Mouse (Mus musculus): ENCODE data around the gene Epx. TPM values are rescaled to one million over a fixed set of nuclear protein-coding genes. Genes with fewer than 3 reads are reported as not detected.

Epx gene
- polyA plus RNA-seq (2015; fragmentation: Nextera tagmentation; extraction: Ambion mirVana), result 3.1 and 3.6 TPM in 2 replicates

GRCm38 (mm10) chr11:87875436-87875835 is at the start of gene Epx:
Gene Epx (minus strand): TSS chr11:87875536.
- no peak for ATAC-seq (ENCODE audit: low read depth)

GRCm38 (mm10) chr11:87920966-87921365 is 45.6 kb upstream of the Epx start, which contains the start of gene Olfr464:
Gene Olfr464 (minus strand): TSS chr11:87920967.
- Histone ChIP-seq H3K27me3 (ENCODE audit: control insufficient read depth, insufficient read depth, low read depth, low read length) (no peaks in the 10 kb centered on the region), H3K36me3 (ENCODE audit: control insufficient read depth, insufficient read depth) (no peaks in the 10 kb centered on the region), H3K4me3 (ENCODE audit: low read depth, low read length) (no peak within 1 kb of the TSS), H3K9ac (ENCODE audit: low read depth, low read length) (no peak within 1 kb of the TSS), H3K9me3 (replicated peaks; ENCODE audit: control insufficient read depth, low read length) (no peaks in the 10 kb centered on the region), H3K4me2 (ENCODE audit: low read depth, low read length) (no peak within 1 kb of the TSS), H3K4me1 (ENCODE audit: control insufficient read depth, low read depth, low read length) (no peaks in the 10 kb centered on the region), H3K27ac (ENCODE audit: low read length) (no peak within 1 kb of the TSS)
- ATAC-seq (ENCODE audit: low read depth), result no peak
- WGBS (ENCODE audit: insufficient replicate concordance), result 20% methylated on average over 5 of the region's 5 CpGs

More at GRCm38 (mm10) chr11:87875436-87875835, at the start of gene Epx:
- H3K4me3 ChIP-seq (ENCODE audit: low read depth, low read length), result no peak within 1 kb of the TSS
- 67% methylated on average over 6 of the region's 6 CpGs for WGBS (ENCODE audit: insufficient replicate concordance)
- no peaks in the 10 kb centered on the region for H3K9me3 ChIP-seq (replicated peaks; ENCODE audit: control insufficient read depth, low read length)
- no peaks in the 10 kb centered on the region for H3K4me1 ChIP-seq (ENCODE audit: control insufficient read depth, low read depth, low read length)
- H3K36me3 ChIP-seq (ENCODE audit: control insufficient read depth, insufficient read depth), result no peaks in the 10 kb centered on the region
- H3K27me3 ChIP-seq (ENCODE audit: control insufficient read depth, insufficient read depth, low read depth, low read length), result no peaks in the 10 kb centered on the region; the same call in 1 of the 2 replicates
- no peak within 1 kb of the TSS for H3K4me2 ChIP-seq (ENCODE audit: low read depth, low read length)
- H3K9ac ChIP-seq (ENCODE audit: low read depth, low read length), result no peak within 1 kb of the TSS
- H3K27ac ChIP-seq (ENCODE audit: low read length), result no peak within 1 kb of the TSS

GRCm38 (mm10) chr11:87920301-87920700 is 45.0 kb upstream of the Epx start:
- H3K36me3 ChIP-seq (ENCODE audit: control insufficient read depth, insufficient read depth), result no peaks in the 10 kb centered on the region
- H3K27ac ChIP-seq (ENCODE audit: low read length), result no peak overlapping the region
- no peaks in the 10 kb centered on the region for H3K4me1 ChIP-seq (ENCODE audit: control insufficient read depth, low read depth, low read length)
- H3K9me3 ChIP-seq (replicated peaks; ENCODE audit: control insufficient read depth, low read length), result no peaks in the 10 kb centered on the region
- no peak overlapping the region for H3K4me3 ChIP-seq (ENCODE audit: low read depth, low read length)
- no peaks in the 10 kb centered on the region for H3K27me3 ChIP-seq (ENCODE audit: control insufficient read depth, insufficient read depth, low read depth, low read length)
- WGBS (ENCODE audit: insufficient replicate concordance), result 49% methylated on average over 2 of the region's 2 CpGs
- H3K9ac ChIP-seq (ENCODE audit: low read depth, low read length), result no peak overlapping the region
- no peak for ATAC-seq (ENCODE audit: low read depth)
- no peak overlapping the region for H3K4me2 ChIP-seq (ENCODE audit: low read depth, low read length)

GRCm38 (mm10) chr11:87916005-87916404 is 40.7 kb upstream of the Epx start:
- H3K9ac ChIP-seq (ENCODE audit: low read depth, low read length), result no peak overlapping the region
- H3K27ac ChIP-seq (ENCODE audit: low read length), result no peak overlapping the region
- no peaks in the 10 kb centered on the region for H3K27me3 ChIP-seq (ENCODE audit: control insufficient read depth, insufficient read depth, low read depth, low read length)
- H3K9me3 ChIP-seq (replicated peaks; ENCODE audit: control insufficient read depth, low read length), result no peaks in the 10 kb centered on the region
- H3K4me1 ChIP-seq (ENCODE audit: control insufficient read depth, low read depth, low read length), result no peaks in the 10 kb centered on the region
- no peaks in the 10 kb centered on the region for H3K36me3 ChIP-seq (ENCODE audit: control insufficient read depth, insufficient read depth)
- H3K4me2 ChIP-seq (ENCODE audit: low read depth, low read length), result no peak overlapping the region
- 70% methylated on average over 1 of the region's 1 CpGs for WGBS (ENCODE audit: insufficient replicate concordance)
- no peak overlapping the region for H3K4me3 ChIP-seq (ENCODE audit: low read depth, low read length)
- no peak for ATAC-seq (ENCODE audit: low read depth)

GRCm38 (mm10) chr11:87904331-87904730 is 29.0 kb upstream of the Epx start:
- H3K36me3 ChIP-seq (ENCODE audit: control insufficient read depth, insufficient read depth), result no peaks in the 10 kb centered on the region
- H3K27me3 ChIP-seq (ENCODE audit: control insufficient read depth, insufficient read depth, low read depth, low read length), result no peaks in the 10 kb centered on the region
- H3K9me3 ChIP-seq (replicated peaks; ENCODE audit: control insufficient read depth, low read length), result no peaks in the 10 kb centered on the region
- no peak overlapping the region for H3K9ac ChIP-seq (ENCODE audit: low read depth, low read length)
- H3K4me1 ChIP-seq (ENCODE audit: control insufficient read depth, low read depth, low read length), result no peaks in the 10 kb centered on the region
- ATAC-seq (ENCODE audit: low read depth), result no peak
- H3K4me3 ChIP-seq (ENCODE audit: low read depth, low read length), result no peak overlapping the region
- no peak overlapping the region for H3K27ac ChIP-seq (ENCODE audit: low read length)
- 51% methylated on average over 3 of the region's 3 CpGs for WGBS (ENCODE audit: insufficient replicate concordance)
- H3K4me2 ChIP-seq (ENCODE audit: low read depth, low read length), result no peak overlapping the region

GRCm38 (mm10) chr11:87897287-87897686 is 22.0 kb upstream of the Epx start, which contains the start of gene Olfr463:
Gene Olfr463 (minus strand): TSS chr11:87897387.
- no peak for ATAC-seq (ENCODE audit: low read depth)
- H3K4me2 ChIP-seq (ENCODE audit: low read depth, low read length), result no peak within 1 kb of the TSS
- no peak within 1 kb of the TSS for H3K9ac ChIP-seq (ENCODE audit: low read depth, low read length)
- H3K27ac ChIP-seq (ENCODE audit: low read length), result no peak within 1 kb of the TSS
- no peaks in the 10 kb centered on the region for H3K9me3 ChIP-seq (replicated peaks; ENCODE audit: control insufficient read depth, low read length)
- no peaks in the 10 kb centered on the region for H3K27me3 ChIP-seq (ENCODE audit: control insufficient read depth, insufficient read depth, low read depth, low read length)
- H3K36me3 ChIP-seq (ENCODE audit: control insufficient read depth, insufficient read depth), result no peaks in the 10 kb centered on the region
- H3K4me3 ChIP-seq (ENCODE audit: low read depth, low read length), result no peak within 1 kb of the TSS
- no peaks in the 10 kb centered on the region for H3K4me1 ChIP-seq (ENCODE audit: control insufficient read depth, low read depth, low read length)

GRCm38 (mm10) chr11:87892168-87892567 is 16.8 kb upstream of the Epx start, which contains the start of gene Olfr462:
Gene Olfr462 (minus strand): TSS chr11:87892268.
- Histone ChIP-seq H3K27me3 (ENCODE audit: control insufficient read depth, insufficient read depth, low read depth, low read length) (no peaks in the 10 kb centered on the region), H3K4me3 (ENCODE audit: low read depth, low read length) (no peak within 1 kb of the TSS), H3K27ac (ENCODE audit: low read length) (no peak within 1 kb of the TSS), H3K36me3 (ENCODE audit: control insufficient read depth, insufficient read depth) (no peaks in the 10 kb centered on the region), H3K4me2 (ENCODE audit: low read depth, low read length) (no peak within 1 kb of the TSS), H3K9ac (ENCODE audit: low read depth, low read length) (no peak within 1 kb of the TSS), H3K4me1 (ENCODE audit: control insufficient read depth, low read depth, low read length) (no peaks in the 10 kb centered on the region), H3K9me3 (replicated peaks; ENCODE audit: control insufficient read depth, low read length) (no peaks in the 10 kb centered on the region)
- WGBS (ENCODE audit: insufficient replicate concordance), result 60% methylated on average over 6 of the region's 6 CpGs
- no peak for ATAC-seq (ENCODE audit: low read depth)

- no peak for ATAC-seq (ENCODE audit: low read depth)
- Histone ChIP-seq H3K4me2 (ENCODE audit: low read depth, low read length) (no peak overlapping the region), H3K27me3 (ENCODE audit: control insufficient read depth, insufficient read depth, low read depth, low read length) (no peaks in the 10 kb centered on the region), H3K27ac (ENCODE audit: low read length) (no peak overlapping the region), H3K36me3 (ENCODE audit: control insufficient read depth, insufficient read depth) (no peaks in the 10 kb centered on the region), H3K4me3 (ENCODE audit: low read depth, low read length) (no peak overlapping the region), H3K9ac (ENCODE audit: low read depth, low read length) (no peak overlapping the region), H3K9me3 (replicated peaks; ENCODE audit: control insufficient read depth, low read length) (no peaks in the 10 kb centered on the region), H3K4me1 (ENCODE audit: control insufficient read depth, low read depth, low read length) (no peaks in the 10 kb centered on the region)
- WGBS (ENCODE audit: insufficient replicate concordance), result 57% methylated on average over 5 of the region's 5 CpGs
Measured at GRCm38 (mm10) chr11:87884856-87885255, 9.5 kb upstream of the Epx start.

GRCm38 (mm10) chr11:87883493-87883892 is 8.2 kb upstream of the Epx start:
- H3K9me3 ChIP-seq (replicated peaks; ENCODE audit: control insufficient read depth, low read length), result no peaks in the 10 kb centered on the region
- H3K4me3 ChIP-seq (ENCODE audit: low read depth, low read length), result no peak overlapping the region
- no peak overlapping the region for H3K9ac ChIP-seq (ENCODE audit: low read depth, low read length)
- no peaks in the 10 kb centered on the region for H3K4me1 ChIP-seq (ENCODE audit: control insufficient read depth, low read depth, low read length)
- no peak for ATAC-seq (ENCODE audit: low read depth)
- 31% methylated on average over 5 of the region's 5 CpGs for WGBS (ENCODE audit: insufficient replicate concordance)
- H3K36me3 ChIP-seq (ENCODE audit: control insufficient read depth, insufficient read depth), result no peaks in the 10 kb centered on the region
- H3K27ac ChIP-seq (ENCODE audit: low read length), result no peak overlapping the region
- H3K27me3 ChIP-seq (ENCODE audit: control insufficient read depth, insufficient read depth, low read depth, low read length), result no peaks in the 10 kb centered on the region
- no peak overlapping the region for H3K4me2 ChIP-seq (ENCODE audit: low read depth, low read length)

Measured in liver, embryonic 16.5 days (tissue).